ENCODE assay signal across 15 mouse cellular contexts in genomic region chr3:158543481-158543880, GRCm38 (mm10). TPM values are rescaled to one million over a fixed set of nuclear protein-coding genes. Genes with fewer than 3 reads are reported as not detected.
"Had no signal": no experiment of that assay in that cellular context is flagged by ENCODE, and none has a peak within 500 bp of the region (broad histone marks: within the 10 kb centered on the region; RNA-seq: fewer than 3 reads in every experiment).

No protein-coding gene starts in this region.

- ATAC-seq: hindbrain, postnatal 0 days; midbrain, embryonic 15.5 days had no signal

- DNase-seq: layer of hippocampus, adult 9-11 months; layer of hippocampus, postnatal 36 days; lung, postnatal 4 days; thymus, postnatal 36 days had no signal

- H3K4me2 ChIP-seq: hindbrain, embryonic 13.5 days; limb, embryonic 15.5 days; lung, embryonic 15.5 days; midbrain, embryonic 11.5 days; midbrain, embryonic 15.5 days; neural tube, embryonic 12.5 days had no signal

- H3K27ac ChIP-seq: hindbrain, embryonic 13.5 days; hindbrain, postnatal 0 days; limb, embryonic 15.5 days; liver, embryonic 14.5 days; lung, embryonic 15.5 days; midbrain, embryonic 15.5 days; neural tube, embryonic 12.5 days had no signal

- H3K36me3 ChIP-seq: hindbrain, embryonic 13.5 days; limb, embryonic 15.5 days; lung, embryonic 15.5 days; midbrain, embryonic 15.5 days; neural tube, embryonic 12.5 days had no signal

- H3K4me3 ChIP-seq: hindbrain, embryonic 13.5 days; limb, embryonic 15.5 days; lung, embryonic 15.5 days; megakaryocyte, embryonic 14.5 days; midbrain, embryonic 15.5 days; neural tube, embryonic 12.5 days had no signal

- H3K9me3 ChIP-seq: hindbrain, embryonic 13.5 days; limb, embryonic 15.5 days; lung, embryonic 15.5 days; megakaryocyte, embryonic 14.5 days; midbrain, embryonic 15.5 days; neural tube, embryonic 12.5 days had no signal

- H3K27me3 ChIP-seq: hindbrain, embryonic 13.5 days; limb, embryonic 15.5 days; lung, embryonic 15.5 days; megakaryocyte, embryonic 14.5 days; midbrain, embryonic 15.5 days; neural tube, embryonic 12.5 days had no signal

- H3K9ac ChIP-seq: hindbrain, embryonic 13.5 days; limb, embryonic 15.5 days; liver, embryonic 14.5 days; lung, embryonic 15.5 days; midbrain, embryonic 15.5 days; neural tube, embryonic 12.5 days had no signal

- H3K4me1 ChIP-seq: hindbrain, embryonic 13.5 days; limb, embryonic 15.5 days; lung, embryonic 15.5 days; megakaryocyte, embryonic 14.5 days; midbrain, embryonic 15.5 days; neural tube, embryonic 12.5 days had no signal

RNA-seq across cellular contexts. Expression of gene Lrrc7, which starts 18.5 kb away (rescaled TPM):
- total RNA-seq: monocyte, adult 5-6 weeks had no signal
- polyA plus RNA-seq: thymus, postnatal 0 days had no signal
